Mouse (Mus musculus): ENCODE measurements around the gene Stap2.
A peak's percentile ranks its signal among the peaks of the same experiment; 100 is the strongest.

Stap2 gene

GRCm38 (mm10) chr17:56005415-56006061, at the start of gene Stap2, which contains the start of gene Mpnd:
TSS of gene Stap2 (minus strand) at chr17:56005584.
TSS of gene Mpnd (plus strand) at chr17:56005711.
- no peak for DNase-seq (ENCODE audit: low spot score)

GRCm38 (mm10) chr17:56054938-56055337, 49.6 kb upstream of the Stap2 start:
- DNase-seq (ENCODE audit: low spot score) = no peak

DNA sequence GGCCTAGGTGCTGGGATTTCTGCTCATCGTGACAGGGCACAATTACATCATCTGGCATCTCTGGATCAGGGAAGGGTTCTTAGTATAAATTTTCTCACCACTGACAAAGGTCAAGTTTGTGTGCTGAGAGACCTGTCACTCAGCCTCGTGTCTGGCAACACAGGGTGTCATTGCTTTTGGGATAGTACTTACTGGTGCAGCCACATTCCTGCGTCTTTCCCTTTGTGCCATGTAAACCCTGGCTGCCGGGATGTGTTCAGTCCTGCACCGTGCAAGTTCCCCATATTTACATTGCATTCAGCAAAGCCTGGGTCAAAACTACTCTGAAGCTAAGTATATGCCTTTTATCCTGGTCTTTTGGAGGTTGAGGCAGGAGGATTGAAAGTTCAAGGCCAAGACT, 46.0 kb upstream of the Stap2 start:
- no peak for DNase-seq (ENCODE audit: low spot score)

DNA sequence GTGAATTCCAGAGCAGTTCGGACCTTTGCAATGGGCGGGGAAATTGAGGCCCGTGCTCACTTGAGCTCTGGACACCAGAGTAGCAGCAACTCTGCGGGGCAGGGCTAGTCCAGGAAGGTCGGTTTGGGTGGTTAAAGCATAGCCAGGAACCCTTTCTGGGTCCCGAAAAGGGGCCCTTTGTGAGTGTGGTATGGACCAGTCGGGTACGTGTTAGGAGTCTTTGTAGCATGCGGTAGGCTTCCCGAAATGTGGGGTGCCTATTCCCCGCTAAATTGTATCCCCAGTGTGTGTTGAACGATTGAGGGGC, 35.4 kb upstream of the Stap2 start:
- no peak for DNase-seq (ENCODE audit: low spot score)

GRCm38 (mm10) chr17:56040030-56040856, 34.9 kb upstream of the Stap2 start, which contains the start of gene Chaf1a:
TSS of gene Chaf1a (plus strand) at chr17:56040439.
- DNase-seq (ENCODE audit: low spot score) = peak; percentile 98

GRCm38 (mm10) chr17:56039345-56039744, 34.0 kb upstream of the Stap2 start:
- DNase-seq (ENCODE audit: low spot score) = no peak

GRCm38 (mm10) chr17:56038583-56039261, 33.3 kb upstream of the Stap2 start:
- DNase-seq (ENCODE audit: low spot score) = no peak

DNA sequence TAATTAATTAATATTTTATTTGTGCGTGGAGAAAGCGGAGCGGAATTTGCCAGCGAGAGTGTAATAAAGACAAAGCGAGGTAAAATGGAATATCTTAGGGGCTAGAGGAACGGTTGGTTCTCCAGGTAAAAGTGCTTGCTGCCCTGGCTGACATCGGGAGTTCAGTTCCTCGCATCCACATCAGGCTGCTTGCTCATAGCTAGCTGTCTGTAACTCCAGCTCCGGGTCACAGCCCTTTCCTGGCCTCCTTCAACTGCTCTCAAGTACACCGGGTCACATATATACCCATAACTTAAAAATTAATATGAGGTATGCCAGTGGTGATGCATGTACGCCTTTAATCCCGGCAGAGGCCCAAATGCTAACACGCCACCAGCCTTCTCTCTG, 31.5 kb upstream of the Stap2 start:
- no peak for DNase-seq (ENCODE audit: low spot score)

DNA sequence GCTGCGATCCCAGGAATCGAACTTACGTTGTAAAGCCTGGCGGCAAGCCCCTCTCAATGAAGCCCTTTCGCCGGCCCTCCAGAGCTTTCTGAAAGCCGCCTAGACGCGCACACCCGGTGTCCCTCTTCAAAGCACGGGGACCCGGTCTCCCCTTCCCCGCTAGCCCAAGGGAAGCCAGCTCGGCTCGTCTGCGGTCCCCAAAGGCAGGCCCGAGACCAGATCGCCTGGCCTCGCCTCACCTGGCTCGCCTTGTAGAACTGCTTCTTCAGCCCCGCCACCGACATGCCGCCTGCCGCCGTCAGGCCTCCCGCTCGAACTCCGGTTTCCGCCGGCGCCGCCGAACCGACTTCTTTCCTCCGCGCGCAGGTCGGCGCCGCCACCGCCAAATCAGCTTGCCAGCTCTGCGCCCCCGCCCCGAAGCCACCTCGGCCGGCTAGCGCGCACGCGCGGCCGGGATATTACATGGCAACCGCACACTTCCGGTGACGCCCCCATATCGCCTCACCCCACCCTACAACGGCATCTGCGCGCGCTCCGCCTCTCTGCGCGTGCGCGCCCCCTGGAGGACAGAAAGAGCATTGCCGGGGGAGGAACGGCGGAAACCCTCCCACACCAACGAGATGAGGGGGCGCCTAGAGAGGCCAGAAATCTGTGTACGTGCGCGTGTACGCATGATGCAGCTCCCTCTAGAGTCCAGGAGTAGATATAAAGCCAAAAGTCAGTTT, 31.0 kb upstream of the Stap2 start, which contains the start of gene Sh3gl1:
Gene Sh3gl1, minus strand, starts transcription at position 460 of the 725 bp plus-strand sequence.
- peak; percentile 98 for DNase-seq (ENCODE audit: low spot score)

DNA sequence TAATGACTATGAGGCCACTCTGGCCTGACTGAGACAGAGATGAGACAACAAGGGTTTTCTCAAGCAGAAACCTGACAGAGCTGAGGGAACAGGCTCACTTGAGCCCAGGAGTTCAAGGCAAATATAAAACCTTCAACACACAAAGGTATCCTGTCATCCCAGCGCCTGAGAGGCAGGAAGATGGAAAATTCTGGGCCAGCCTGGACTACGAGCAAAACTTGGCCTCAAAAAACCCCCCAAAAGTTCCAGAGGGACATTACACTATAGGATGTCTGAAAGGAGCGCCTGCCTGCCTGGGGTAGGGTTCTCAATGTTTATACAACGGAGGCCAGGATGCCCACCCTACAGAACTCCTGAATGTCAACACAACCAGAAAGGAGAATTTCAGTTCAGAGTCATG, 29.8 kb upstream of the Stap2 start:
- DNase-seq (ENCODE audit: low spot score) = no peak

DNA sequence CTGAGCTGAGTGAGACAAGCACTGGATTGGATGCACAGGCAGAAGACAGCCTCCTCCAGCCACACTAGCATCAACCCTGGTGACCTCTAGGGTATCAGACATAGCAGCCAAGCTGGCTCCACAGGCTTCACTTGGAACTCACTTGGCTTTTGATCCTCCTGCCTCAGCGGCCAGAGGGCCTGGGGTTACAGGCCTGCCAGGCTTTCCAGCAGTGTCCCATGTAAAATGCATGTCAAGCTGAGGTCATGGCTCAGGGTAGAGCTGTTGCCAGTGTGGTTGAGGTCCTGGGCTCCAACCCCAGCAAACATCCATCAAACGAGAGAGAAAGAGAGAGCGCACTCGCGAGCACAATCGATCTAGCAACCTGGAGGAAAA, 29.3 kb upstream of the Stap2 start:
- DNase-seq (ENCODE audit: low spot score) = no peak

DNA sequence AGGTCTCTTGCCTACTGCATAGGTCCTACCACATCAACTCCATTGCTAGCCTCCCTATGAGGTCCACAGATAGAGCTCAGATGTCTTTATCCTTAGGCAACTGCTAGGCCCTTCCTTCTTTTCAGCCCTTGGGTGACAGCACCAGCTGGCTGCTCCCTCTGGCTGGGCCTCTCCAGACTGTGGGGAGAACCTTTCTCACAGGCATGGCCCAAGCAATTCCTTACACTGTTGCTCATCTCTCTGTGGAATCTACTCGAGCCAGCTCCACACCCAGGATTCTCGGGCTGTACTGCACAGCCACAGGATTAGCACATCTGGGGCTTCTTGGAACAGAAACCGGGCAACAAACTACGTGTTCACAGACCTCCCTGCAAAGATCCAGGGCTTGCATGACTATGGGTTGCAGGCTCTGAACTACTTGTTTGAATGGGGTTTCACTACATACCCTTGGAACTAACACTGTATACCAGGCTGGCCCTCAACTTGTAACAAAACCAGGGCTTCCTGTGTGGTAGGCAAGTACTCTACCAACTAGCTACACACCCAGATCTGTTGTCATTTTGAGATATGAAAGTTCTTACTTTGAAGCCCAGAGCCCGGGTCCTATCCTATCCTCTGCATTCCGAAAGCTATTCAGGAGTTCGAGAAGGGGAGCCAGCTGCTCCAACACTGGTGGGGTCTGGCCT, 28.8 kb upstream of the Stap2 start:
- no peak for DNase-seq (ENCODE audit: low spot score)

- DNase-seq (ENCODE audit: low spot score) = no peak
Observed at GRCm38 (mm10) chr17:56032831-56033230, 27.4 kb upstream of the Stap2 start.

DNA sequence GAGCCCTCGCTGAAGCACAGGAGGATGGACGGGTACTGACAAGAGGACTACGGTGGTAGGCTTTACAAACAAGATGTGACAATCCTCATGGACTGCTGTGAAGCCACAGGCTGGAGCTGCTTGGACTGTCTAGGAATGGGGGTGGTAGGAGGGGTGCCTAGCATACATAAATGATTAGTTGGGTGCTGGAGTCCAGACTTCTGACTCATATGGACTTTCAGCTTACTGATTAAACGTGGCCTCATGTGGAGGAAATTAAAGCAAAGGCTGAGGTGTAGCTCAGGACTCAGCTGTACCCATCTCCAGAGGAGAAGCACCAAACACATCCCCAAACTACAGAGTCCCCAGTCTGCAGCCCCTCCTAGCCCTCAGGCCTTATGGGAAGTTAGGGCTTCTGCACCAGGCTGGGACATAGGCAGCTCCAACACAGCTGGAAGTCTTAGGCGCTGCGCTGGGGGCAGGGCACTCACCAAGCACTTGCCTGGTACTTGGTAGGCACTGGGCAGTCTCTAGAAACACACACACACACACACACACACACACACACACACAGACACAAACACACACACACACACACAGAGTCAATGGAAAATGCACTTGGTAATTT, 26.8 kb upstream of the Stap2 start:
- DNase-seq (ENCODE audit: low spot score) = no peak

DNA sequence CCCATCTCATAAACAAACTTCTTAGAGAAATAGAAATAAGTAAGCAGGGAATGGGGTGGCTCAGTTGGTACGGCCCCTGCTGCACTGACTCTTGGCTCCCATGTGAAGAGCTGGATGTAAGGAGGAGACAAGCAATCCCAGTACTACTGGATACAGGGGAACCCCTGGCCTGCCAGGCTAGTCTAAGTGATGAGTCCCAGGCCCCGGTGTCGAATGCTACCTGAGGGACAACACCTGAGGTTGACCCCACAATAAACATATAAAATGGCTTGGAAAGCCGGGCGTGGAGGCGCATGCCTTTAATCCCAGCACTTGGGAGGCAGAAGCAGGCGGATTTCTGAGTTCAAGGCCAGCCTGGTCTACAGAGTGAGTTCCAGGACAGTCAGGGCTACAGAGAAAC, 26.0 kb upstream of the Stap2 start:
- DNase-seq (ENCODE audit: low spot score) = no peak

DNA sequence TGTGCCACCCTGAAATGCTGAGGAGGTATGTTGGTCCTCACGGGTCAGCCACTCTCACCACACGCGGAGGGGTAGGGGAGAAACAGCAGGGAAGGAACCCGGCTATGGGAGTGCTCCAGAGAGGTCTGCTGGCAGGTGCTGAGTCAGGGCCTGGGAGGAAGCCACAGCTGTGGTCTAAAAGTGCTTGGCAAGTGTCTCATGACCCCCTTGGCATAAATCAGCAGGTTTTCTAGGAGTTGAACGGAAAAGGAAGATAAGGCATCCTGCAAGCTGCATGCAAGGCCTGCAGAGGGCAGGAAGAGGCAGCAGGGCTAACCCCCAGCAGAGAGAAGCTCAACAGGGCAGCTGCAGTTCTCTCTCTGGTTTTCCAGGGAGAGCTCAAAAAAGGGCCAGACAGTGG, 25.5 kb upstream of the Stap2 start:
- peak; percentile 41 for DNase-seq (ENCODE audit: low spot score)

GRCm38 (mm10) chr17:56030238-56030870, 25.0 kb upstream of the Stap2 start:
- no peak for DNase-seq (ENCODE audit: low spot score)

DNA sequence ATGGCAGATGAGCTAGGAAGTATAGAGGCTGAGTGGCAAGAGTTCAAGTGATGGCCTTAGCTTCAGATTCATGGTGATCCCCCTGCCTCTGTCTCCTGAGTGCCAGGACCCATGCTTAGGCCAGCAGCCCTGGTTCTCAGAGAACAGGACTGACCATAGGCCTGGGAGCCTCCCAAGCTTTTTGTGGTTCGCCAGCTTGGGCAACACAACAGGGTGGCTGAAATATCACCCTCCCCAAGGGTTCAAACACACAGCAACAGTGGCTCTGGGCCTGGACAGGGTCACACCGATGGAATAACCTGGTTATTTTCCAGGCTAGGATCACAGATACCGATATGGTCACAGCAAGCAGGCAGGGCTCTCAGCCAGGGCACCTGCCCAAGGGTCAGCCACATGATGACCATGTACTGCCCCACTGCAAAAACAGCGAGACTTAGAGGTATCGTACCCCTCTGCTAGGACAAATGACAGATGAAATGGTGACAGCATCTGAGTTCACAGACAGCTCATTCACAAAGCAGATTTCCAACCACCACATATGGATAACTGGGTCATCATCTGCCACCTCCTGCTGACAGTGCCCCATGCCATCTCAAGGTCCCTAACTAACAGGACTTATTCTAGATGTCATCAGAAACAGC, 22.5 kb upstream of the Stap2 start:
- no peak for DNase-seq (ENCODE audit: low spot score)

GRCm38 (mm10) chr17:56026881-56027280, 21.5 kb upstream of the Stap2 start:
- DNase-seq (ENCODE audit: low spot score) = no peak

DNA sequence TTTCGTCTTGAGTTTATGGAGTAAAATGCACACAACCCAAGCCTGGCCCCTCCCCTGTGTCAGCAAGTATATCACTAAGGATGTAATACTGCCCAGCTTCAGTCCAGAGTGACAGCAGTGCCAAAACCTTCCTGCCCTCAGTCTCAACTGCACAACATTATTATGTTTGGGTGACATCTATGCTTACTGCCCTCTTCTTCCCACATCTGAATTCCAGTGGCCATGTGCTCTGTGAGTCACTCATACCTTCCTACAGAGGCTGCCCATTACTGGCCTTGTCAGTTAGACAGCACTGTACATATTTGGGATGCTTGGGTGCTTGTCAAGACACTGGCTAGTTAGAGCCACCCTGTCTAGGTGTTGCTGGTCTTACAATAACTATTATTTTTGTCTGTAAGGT, 20.9 kb upstream of the Stap2 start:
- DNase-seq (ENCODE audit: low spot score) = no peak

Measured in ovary, adult 18-20 months (tissue).